Comparison of ENCODE assay signal across 21 mouse cellular contexts in genomic region chr4:98428371-98428770, GRCm38 (mm10). TPM values are rescaled to one million over a fixed set of nuclear protein-coding genes. Genes with fewer than 3 reads are reported as not detected.
DNase-seq lines count a peak whose midpoint lies in the region; ATAC-seq and TF ChIP-seq lines count a peak whose summit lies in the region.
"Had no signal": no experiment of that assay in that cellular context is flagged by ENCODE, and none has a peak within 500 bp of the region (broad histone marks: within the 10 kb centered on the region; RNA-seq: fewer than 3 reads in every experiment).

No protein-coding gene starts in this region.

- H3K27ac ChIP-seq in hindbrain, embryonic 14.5 days, result peak overlapping the region; percentile 20; the same call in 1 of the 2 replicates
- no peak overlapping the region for H3K27ac ChIP-seq in hindbrain, embryonic 13.5 days
- H3K27ac ChIP-seq in lung, postnatal 0 days (ENCODE audit: low read length), result no peak overlapping the region
- H3K27ac ChIP-seq: forebrain, embryonic 13.5 days; hindbrain, embryonic 15.5 days; liver, embryonic 15.5 days; midbrain, embryonic 10.5 days; neural tube, embryonic 13.5 days had no signal

- H3K4me2 ChIP-seq in hindbrain, embryonic 14.5 days (replicated peaks), result no peak overlapping the region
- no peak overlapping the region for H3K4me2 ChIP-seq in hindbrain, embryonic 13.5 days
- H3K4me2 ChIP-seq in lung, postnatal 0 days (replicated peaks; ENCODE audit: low read depth, low read length), result no peak overlapping the region
- H3K4me2 ChIP-seq: forebrain, embryonic 13.5 days; hindbrain, embryonic 15.5 days; liver, embryonic 15.5 days; neural tube, embryonic 13.5 days had no signal

- H3K4me3 ChIP-seq in hindbrain, embryonic 14.5 days (replicated peaks; ENCODE audit: low read length), result no peak overlapping the region
- no peak overlapping the region for H3K4me3 ChIP-seq in hindbrain, embryonic 13.5 days
- no peak overlapping the region for H3K4me3 ChIP-seq in lung, postnatal 0 days (ENCODE audit: low read depth, low read length)
- H3K4me3 ChIP-seq: forebrain, embryonic 13.5 days; hindbrain, embryonic 15.5 days; liver, embryonic 15.5 days; midbrain, embryonic 10.5 days; neural tube, embryonic 13.5 days had no signal

- DNase-seq in adrenal gland, postnatal 14 days, result peak; percentile 19
- DNase-seq in adrenal gland, postnatal 25 days, result no peak
- DNase-seq in hindbrain, embryonic 14.5 days (ENCODE audit: low spot score), result no peak
- peak; percentile 25 for DNase-seq in lung, postnatal 0 days (ENCODE audit: low spot score)
- DNase-seq in lung, adult 18-20 months, result no peak
- DNase-seq in ovary, postnatal 10 days (ENCODE audit: low spot score), result no peak
- DNase-seq in left cerebral cortex, adult 9 months (ENCODE audit: low spot score in 2 of 2), result no peak
- DNase-seq: cerebellum, adult 9-11 months; layer of hippocampus, adult 9-11 months; lung, postnatal 36 days; right cerebral cortex, postnatal 14 days; thymus, postnatal 14 days had no signal

- H3K9me3 ChIP-seq in hindbrain, embryonic 14.5 days (ENCODE audit: control insufficient read depth, low read length), result no peaks in the 10 kb centered on the region
- H3K9me3 ChIP-seq in hindbrain, embryonic 13.5 days, result no peaks in the 10 kb centered on the region
- no peaks in the 10 kb centered on the region for H3K9me3 ChIP-seq in lung, postnatal 0 days (ENCODE audit: low read length)
- H3K9me3 ChIP-seq: forebrain, embryonic 13.5 days; hindbrain, embryonic 15.5 days; liver, embryonic 15.5 days; midbrain, embryonic 10.5 days; neural tube, embryonic 13.5 days had no signal

- H3K9ac ChIP-seq in hindbrain, embryonic 14.5 days, result no peak overlapping the region
- H3K9ac ChIP-seq in hindbrain, embryonic 13.5 days, result no peak overlapping the region
- H3K9ac ChIP-seq in lung, postnatal 0 days (replicated peaks; ENCODE audit: low read depth), result no peak overlapping the region
- H3K9ac ChIP-seq: forebrain, embryonic 13.5 days; hindbrain, embryonic 15.5 days; liver, embryonic 15.5 days; neural tube, embryonic 13.5 days had no signal

- 81% methylated on average over 8 of the region's 8 CpGs for WGBS in hindbrain, embryonic 14.5 days
- 80% methylated on average over 8 of the region's 8 CpGs for WGBS in hindbrain, embryonic 13.5 days
- WGBS in lung, postnatal 0 days, result 66% methylated on average over 8 of the region's 8 CpGs

- H3K4me1 ChIP-seq in hindbrain, embryonic 14.5 days (replicated peaks; ENCODE audit: control insufficient read depth, insufficient read depth, low read length), result no peaks in the 10 kb centered on the region
- no peaks in the 10 kb centered on the region for H3K4me1 ChIP-seq in hindbrain, embryonic 13.5 days (replicated peaks)
- no peaks in the 10 kb centered on the region for H3K4me1 ChIP-seq in lung, postnatal 0 days (ENCODE audit: insufficient read depth, low read depth, low read length)
- H3K4me1 ChIP-seq: forebrain, embryonic 13.5 days; hindbrain, embryonic 15.5 days; liver, embryonic 15.5 days; midbrain, embryonic 10.5 days; neural tube, embryonic 13.5 days had no signal

- TF ChIP-seq CTCF in lung, postnatal 0 days (IDR thresholded peaks at IDR 0.05), result no peak

- H3K36me3 ChIP-seq in hindbrain, embryonic 14.5 days (replicated peaks; ENCODE audit: control insufficient read depth, insufficient read depth), result peaks cover 15% of the 10 kb centered on the region; the same call in 1 of the 2 replicates
- peaks cover 8% of the 10 kb centered on the region; the same call in 1 of the 2 replicates for H3K36me3 ChIP-seq in hindbrain, embryonic 13.5 days
- 0 out of 2 replicates have a peak, but pooled peaks cover 9% of the 10 kb centered on the region for H3K36me3 ChIP-seq in lung, postnatal 0 days (ENCODE audit: insufficient read depth, low read length)
- H3K36me3 ChIP-seq: G1E; liver, embryonic 15.5 days; midbrain, embryonic 10.5 days had no signal

- no peak for TF ChIP-seq EP300 in lung, postnatal 0 days (IDR thresholded peaks at IDR 0.05)

- ATAC-seq in hindbrain, embryonic 14.5 days (ENCODE audit: low FRiP score), result no peak
- no peak for ATAC-seq in hindbrain, embryonic 13.5 days (ENCODE audit: low FRiP score)
- no peak for ATAC-seq in lung, postnatal 0 days
- ATAC-seq: CD4-positive, CD25-positive, alpha-beta regulatory T cell, adult 4 months; forebrain, embryonic 13.5 days; intestine, postnatal 0 days had no signal

- H3K27me3 ChIP-seq in hindbrain, embryonic 14.5 days (ENCODE audit: control insufficient read depth, insufficient read depth, low read length), result no peaks in the 10 kb centered on the region
- no peaks in the 10 kb centered on the region for H3K27me3 ChIP-seq in hindbrain, embryonic 13.5 days
- H3K27me3 ChIP-seq in lung, postnatal 0 days (replicated peaks; ENCODE audit: insufficient read depth, low read length), result no peaks in the 10 kb centered on the region
- H3K27me3 ChIP-seq: forebrain, embryonic 13.5 days; hindbrain, embryonic 15.5 days; liver, embryonic 15.5 days; neural tube, embryonic 13.5 days had no signal

RNA-seq across cellular contexts. Expression of gene Patj, which starts 32.8 kb away (rescaled TPM):
- 5.3 and 7.4 TPM in 2 replicates for total RNA-seq in adrenal gland, postnatal 14 days (2021)
- 4.0 and 4.3 TPM in 2 replicates for total RNA-seq in adrenal gland, postnatal 25 days (2021)
- polyA plus RNA-seq in hindbrain, embryonic 14.5 days (2014; fragmentation: Nextera tagmentation; extraction: Ambion mirVana), result 8.0 and 9.1 TPM in 2 replicates
- 5.1 and 6.7 TPM in 2 replicates for polyA plus RNA-seq in hindbrain, embryonic 13.5 days (2015; fragmentation: Nextera tagmentation; extraction: Ambion mirVana)
- 13.4 and 17.2 TPM in 2 replicates for polyA plus RNA-seq in lung, postnatal 0 days (2015; fragmentation: Nextera tagmentation; extraction: Ambion mirVana)
- polyA plus RNA-seq: G1E had no signal

RNA-seq across cellular contexts. Expression of gene Tm2d1, which starts 45.3 kb away (rescaled TPM):
- 36.9 and 39.1 TPM in 2 replicates for total RNA-seq in adrenal gland, postnatal 14 days (2021)
- 38.9 and 42.8 TPM in 2 replicates for total RNA-seq in adrenal gland, postnatal 25 days (2021)
- 144 and 145 TPM in 2 replicates for polyA plus RNA-seq in hindbrain, embryonic 14.5 days (2014; fragmentation: Nextera tagmentation; extraction: Ambion mirVana)
- polyA plus RNA-seq in hindbrain, embryonic 13.5 days (2015; fragmentation: Nextera tagmentation; extraction: Ambion mirVana), result 130 and 144 TPM in 2 replicates
- 110 and 119 TPM in 2 replicates for polyA plus RNA-seq in lung, postnatal 0 days (2015; fragmentation: Nextera tagmentation; extraction: Ambion mirVana)

Comparison
In these comparisons a context has a peak if more than half of its experiments do, and no peak if none do; other contexts are left out.
1. DNase-seq: peak in adrenal gland, postnatal 14 days (single experiment) and lung, postnatal 0 days (single experiment); none in adrenal gland, postnatal 25 days (single experiment), hindbrain, embryonic 14.5 days (single experiment), lung, adult 18-20 months (0 of 2), ovary, postnatal 10 days (single experiment) and left cerebral cortex, adult 9 months (0 of 2).